Mouse (Mus musculus) G1E-ER4 (cell line): ENCODE results near the gene Acer2. TPM values are rescaled to one million over a fixed set of nuclear protein-coding genes. Genes with fewer than 3 reads are reported as not detected.

Experiments used
- GATA1 ChIP-seq: IDR thresholded peaks from one replicate; pipeline ENCODE4 v1.8.0; 2012; ENCODE audit warnings: low read length, inconsistent platforms
- polyA plus RNA-seq: library from polyadenylated mRNA; stranded (reverse); fragments of >175 nt; gene quantifications from 2 replicates; pipeline ENCODE4 v1.2.3, GENCODE M21; 2012

Acer2 gene
- polyA plus RNA-seq, 1 experiment = not detected

DNA sequence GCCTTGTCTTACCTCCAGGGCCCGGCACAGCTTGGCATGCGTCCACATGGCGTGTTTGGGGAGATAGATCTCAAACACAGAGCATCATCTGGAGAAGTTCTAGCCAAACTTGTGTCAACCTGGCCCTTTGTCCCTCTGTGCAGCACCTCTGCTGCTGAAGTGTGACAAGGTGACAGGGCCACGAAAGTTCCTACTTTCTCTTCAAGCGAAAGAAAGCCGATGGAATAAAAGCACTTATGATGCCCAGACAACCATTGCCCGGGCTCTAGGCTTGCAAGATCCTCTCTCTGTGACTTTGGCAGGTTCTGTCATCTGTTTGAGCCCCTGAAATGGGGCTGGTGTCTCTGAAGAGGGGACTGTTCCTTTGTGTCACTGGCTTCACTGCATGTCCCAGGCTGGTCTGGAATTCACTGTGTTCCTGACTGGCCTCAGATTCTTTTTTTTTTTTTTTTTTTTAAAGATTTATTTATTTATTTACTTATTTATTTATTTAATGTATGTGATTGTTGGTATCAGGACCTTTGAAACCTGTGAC is 56.0 kb downstream of the Acer2 start:
- no peak for TF ChIP-seq GATA1

DNA sequence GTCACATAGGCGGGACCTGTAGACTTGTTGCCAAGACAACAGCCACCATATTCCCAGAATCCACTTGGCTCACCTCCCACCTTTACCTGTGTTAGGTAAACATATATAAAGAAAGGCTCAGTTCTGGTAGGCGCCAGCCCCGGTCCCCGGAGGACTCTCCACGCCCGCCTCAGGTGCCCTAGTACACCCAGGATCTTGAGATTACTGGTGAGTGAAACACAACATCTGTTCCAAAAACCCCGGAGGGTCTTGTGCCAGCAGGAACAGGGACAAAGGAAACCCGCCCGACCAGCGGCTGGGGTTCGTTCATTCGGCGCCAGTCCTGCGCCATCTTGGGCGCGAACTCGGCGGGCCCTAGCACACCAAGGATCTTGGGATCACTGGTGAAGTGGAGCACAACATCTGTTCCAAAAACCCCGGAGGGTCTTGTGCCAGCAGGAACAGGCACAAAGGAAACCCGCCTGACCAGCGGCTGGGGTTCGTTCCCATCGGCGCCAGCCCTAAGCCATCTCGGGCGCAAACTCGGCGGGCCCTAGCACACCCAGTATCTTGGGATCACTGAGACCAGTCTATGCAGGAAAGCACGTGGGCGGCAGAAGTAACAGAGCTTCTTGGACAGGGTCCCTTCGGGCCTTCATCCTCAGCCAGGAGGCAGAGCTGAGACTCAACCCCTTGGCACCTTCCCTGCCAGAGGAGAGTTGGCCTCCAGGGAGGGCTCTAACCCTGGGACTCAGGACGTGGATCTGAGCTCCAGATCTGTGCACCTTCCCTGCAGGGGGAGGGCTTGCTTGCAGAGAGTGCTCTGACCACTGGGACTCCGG is 56.6 kb downstream of the Acer2 start:
- no peak for TF ChIP-seq GATA1

DNA sequence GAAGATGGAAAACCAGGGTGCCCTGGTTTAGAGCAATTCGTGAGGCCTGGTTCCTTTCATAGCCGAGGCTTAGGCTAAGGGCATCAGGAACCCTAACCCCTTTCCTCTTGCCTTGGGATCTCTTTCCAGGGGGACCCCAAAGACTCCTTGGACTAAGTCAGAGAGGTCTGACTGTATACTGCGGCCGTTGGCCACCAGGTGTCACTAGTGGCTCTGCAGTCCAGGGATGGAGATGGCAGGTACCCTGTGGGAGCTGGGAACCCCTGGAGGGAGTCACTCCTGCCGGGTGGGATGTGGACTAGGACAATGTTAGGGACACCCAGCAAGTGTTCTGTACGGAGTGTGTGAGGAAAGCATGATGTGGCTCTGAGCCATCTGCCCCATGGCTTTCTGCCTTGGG is 58.8 kb downstream of the Acer2 start:
- TF ChIP-seq GATA1 = no peak

DNA sequence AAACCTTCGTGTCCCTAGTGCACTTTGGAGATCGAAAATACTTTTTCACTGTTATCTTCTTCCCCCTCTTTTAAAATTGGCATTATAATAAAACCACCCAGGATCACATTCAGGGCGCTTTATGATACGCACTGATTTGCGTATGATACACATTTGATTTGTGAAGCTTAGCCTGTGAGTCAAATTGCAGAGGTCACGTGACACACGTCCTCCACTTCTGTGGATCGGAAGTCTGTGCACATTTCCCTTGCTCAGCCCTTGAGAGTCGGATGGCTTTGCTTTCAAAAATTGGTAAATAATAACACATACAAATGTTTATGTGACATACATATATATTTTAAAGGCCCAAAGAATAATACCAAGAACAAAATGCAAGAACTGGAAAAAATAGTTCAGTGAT is 62.0 kb downstream of the Acer2 start:
- TF ChIP-seq GATA1 = no peak

DNA sequence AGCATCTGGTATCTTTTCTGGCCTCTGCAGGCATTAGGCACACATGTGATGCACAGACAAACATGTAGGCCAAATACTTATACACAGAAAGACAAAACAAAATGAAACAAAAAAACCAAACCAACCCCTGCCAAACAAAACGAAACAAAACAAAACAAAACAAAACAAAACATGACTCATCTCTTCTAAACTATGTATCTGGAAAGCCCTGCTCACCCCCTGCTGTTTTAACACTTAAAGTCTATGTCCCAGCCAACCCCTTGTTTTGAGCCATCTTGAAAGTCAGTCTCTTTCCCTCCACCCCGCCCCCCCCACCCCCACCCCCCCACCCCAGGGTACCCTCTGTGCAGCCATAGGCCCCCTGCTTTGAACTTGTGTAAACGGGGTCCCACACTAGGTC is 62.5 kb downstream of the Acer2 start:
- TF ChIP-seq GATA1 = no peak

DNA sequence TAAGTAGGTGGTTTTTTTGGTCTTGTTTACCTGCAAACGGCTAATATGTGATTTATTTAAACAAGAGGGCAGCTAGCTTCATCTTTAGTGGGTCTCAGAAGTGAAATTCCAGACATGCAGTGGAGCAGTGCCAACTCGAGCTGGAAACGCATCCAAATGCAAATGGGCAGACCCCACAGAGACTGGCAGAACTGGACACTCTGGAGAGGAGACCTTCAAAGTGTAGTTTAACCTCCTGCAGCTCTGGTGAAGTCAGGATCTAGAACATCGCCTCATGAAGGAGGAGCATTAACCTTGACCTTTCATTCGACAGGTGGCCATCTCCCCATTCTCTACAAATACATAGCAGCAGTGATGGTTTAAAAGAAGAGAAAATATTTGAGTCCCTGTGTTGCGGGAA is 68.5 kb downstream of the Acer2 start:
- no peak for TF ChIP-seq GATA1

DNA sequence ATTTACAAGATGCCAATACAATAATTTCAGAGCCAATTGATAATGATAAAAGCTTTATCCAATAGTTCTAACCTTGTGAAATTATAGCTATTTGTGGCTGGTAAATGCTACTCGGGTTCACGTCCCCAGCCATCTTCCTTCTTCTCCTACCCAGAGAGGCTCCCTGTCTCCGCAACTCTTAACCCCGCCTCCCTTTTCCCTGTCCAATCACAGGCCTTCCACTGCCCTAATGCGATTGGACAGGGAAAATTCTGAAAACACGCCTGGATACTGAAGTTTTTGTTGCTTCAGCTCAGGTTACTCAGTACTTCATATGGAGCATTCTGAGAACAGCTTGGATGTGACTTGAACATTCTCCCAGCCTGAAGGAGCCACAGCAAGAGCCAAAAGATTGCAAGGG is 69.1 kb downstream of the Acer2 start:
- TF ChIP-seq GATA1 = no peak

DNA sequence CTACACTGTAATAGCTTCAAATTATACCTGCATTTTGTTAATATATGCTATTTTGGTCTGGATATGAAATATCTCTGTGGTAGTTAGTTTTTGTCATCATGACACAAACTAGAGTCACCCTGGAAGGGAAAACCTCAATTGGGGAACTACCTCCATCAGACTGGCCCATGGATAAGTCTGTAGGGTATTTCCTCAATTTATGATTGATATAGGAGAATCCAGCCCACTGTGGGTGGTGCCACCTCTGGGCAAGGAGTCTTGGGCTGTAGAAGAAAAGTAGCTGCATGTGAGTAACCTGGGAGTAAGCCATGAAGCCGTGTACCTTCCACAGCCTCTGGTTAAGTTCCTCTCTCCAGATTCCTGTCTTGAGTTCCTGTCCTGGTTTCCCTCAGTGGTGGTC is 74.6 kb downstream of the Acer2 start:
- TF ChIP-seq GATA1 = no peak

DNA sequence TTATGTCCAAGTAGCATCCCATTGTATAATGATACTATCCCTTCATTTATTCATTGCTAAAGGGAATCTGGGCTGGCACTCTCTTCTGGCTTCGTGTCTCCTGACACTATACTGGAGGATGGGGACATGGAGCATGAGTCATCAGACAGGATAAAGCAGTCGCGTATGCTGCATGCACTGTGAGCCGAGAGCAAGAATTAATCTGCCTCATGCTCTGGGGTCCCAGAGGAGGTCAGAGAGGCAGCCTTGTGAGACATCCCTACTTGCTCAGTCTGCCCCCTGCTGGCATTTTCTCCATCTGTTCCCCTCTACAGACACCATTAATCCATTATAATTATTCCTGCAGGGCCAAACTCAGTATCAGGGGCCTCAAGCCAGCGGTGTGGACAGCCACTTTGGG is 79.3 kb downstream of the Acer2 start:
- no peak for TF ChIP-seq GATA1

DNA sequence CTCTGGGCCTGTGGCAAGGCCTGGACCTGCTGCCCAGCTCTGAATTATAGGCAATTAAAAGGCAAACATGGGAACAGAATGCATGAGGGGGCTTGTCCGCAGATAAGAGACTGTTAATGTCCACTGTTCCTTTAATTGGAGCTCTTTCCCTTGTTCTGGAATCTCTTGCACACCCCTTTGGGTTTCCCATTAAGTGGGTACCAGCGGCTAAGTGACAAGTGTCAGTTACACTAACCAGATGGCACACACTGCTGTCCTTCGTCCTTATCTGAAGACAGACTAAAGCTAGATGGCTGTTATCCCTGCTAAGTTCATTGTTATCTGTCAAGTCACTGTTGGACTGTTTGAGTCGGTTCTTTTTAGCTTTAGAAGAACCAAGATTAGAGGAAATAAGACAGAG is 81.3 kb downstream of the Acer2 start:
- no peak for TF ChIP-seq GATA1

DNA sequence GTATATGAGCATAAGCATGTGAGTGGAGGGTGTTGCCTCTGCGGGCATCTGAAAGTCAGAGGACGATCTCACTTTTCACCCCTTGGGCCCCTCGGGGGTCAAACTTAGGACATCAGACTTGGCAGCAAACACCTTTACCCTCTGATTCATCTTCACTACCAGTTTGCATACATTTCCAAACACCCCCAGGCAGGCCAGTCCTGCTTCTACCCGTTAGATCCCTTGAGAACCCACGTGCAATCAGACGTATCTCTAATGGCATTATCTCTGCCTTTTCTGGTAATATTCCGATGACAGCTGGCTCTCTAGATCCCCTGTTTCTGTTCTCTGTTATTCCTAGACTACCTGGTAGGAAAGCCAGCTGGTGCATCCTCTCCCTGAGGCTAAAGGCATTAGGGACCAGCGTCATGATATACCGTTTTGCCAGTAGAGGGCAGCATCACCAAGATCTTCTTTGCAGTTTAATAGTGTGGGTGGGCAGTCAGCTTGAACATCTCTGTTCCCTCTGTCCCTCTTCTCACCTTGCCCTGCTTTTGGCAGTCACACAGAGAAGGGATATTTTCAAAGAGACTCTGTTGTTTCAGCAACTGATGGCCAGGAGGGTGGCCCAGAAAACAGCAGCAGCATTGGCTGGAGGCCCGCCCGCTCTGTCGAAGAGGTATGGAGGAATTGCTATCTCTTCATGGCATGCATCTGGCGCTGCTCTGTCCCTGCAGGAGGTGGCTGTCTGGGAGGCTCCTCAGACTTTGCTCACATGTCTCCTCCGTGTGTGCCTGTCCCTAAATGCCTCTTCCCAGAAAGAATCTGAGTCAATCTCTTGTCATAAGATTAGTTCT is 83.6 kb downstream of the Acer2 start:
- TF ChIP-seq GATA1 = no peak

DNA sequence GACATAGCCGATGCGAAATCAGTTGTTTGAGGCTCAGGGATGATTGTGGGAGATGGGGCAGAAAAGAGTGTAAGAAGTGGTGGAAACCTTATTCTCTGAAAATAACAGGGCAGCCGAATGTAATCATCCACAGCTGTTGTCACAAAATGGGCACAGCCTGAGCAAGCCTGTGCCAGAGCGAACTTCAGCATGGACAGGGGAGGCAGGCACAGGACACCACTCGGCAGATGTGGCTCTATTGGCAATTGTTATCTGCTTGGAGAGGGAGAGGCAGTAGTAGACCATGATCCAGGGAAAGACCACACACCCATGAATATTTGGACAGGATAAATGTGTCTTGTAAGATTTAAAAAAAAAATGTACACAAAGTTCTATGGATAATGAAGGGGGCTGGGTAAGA is 103.1 kb downstream of the Acer2 start:
- no peak for TF ChIP-seq GATA1

Other genes starting within 250 kb of the Acer2 start
- 9.7 and 24.7 TPM in 2 replicates for gene Plin2, start 204.3 kb upstream of the Acer2 start, polyA plus RNA-seq
- 5.7 and 8.5 TPM in 2 replicates for gene Dennd4c, start 125.8 kb upstream of the Acer2 start, polyA plus RNA-seq
- gene Rps6, start 17.0 kb upstream of the Acer2 start, polyA plus RNA-seq = 223 and 257 TPM in 2 replicates